Mouse (Mus musculus) heart, embryonic 13.5 days (tissue): ENCODE measurements at regions not wholly inside any gene's neighbourhood (a gene's known extent, or its start where the extent isn't known, plus 50 kb on each side); places are given as distances from the start of the nearest gene placed in this dataset.

Experiments used
- ATAC-seq: fragments of 200-750 bp; cut with Nextera tagmentation; 2 replicates; pipeline ENCODE4 v1.8.0; 2017; ENCODE audit warnings: moderate TSS enrichment; ENCODE audit not compliant: insufficient number of reproducible peaks, low FRiP score, low TSS enrichment; ENCODE audit errors: extremely low read depth
- H3K27ac ChIP-seq: fragments of 300-500 bp; sonication (generic); replicated peaks from 2 replicates; pipeline ENCODE4 v1.5.1; 2015; ENCODE audit warnings: moderate library complexity, mild to moderate bottlenecking, inconsistent platforms
- H3K27me3 ChIP-seq: fragments of 300-500 bp; sonication (generic); replicated peaks from 2 replicates; pipeline ENCODE4 v1.6.1; 2015; ENCODE audit warnings: mild to moderate bottlenecking, inconsistent platforms
- H3K36me3 ChIP-seq: fragments of 300-500 bp; sonication (generic); 2 replicates; pipeline ENCODE4 v1.6.1; 2015; ENCODE audit warnings: mild to moderate bottlenecking, inconsistent platforms
- H3K4me1 ChIP-seq: fragments of 300-500 bp; sonication (generic); 2 replicates; pipeline ENCODE4 v1.6.1; 2015; ENCODE audit warnings: inconsistent platforms
- H3K4me2 ChIP-seq: fragments of 300-500 bp; sonication (generic); 2 replicates; pipeline ENCODE4 v1.6.1; 2015; ENCODE audit warnings: inconsistent platforms, mild to moderate bottlenecking, moderate library complexity
- H3K4me3 ChIP-seq: fragments of 300-500 bp; sonication (generic); 2 replicates; pipeline ENCODE4 v1.5.1; 2015; ENCODE audit warnings: moderate library complexity, mild to moderate bottlenecking, inconsistent platforms
- H3K9ac ChIP-seq: fragments of 300-500 bp; sonication (generic); 2 replicates; pipeline ENCODE4 v1.6.1; 2015; ENCODE audit warnings: inconsistent platforms, mild to moderate bottlenecking, moderate library complexity
- H3K9me3 ChIP-seq: fragments of 300-500 bp; sonication (generic); 2 replicates; pipeline ENCODE4 v1.6.1; 2016; ENCODE audit warnings: inconsistent platforms
- WGBS: fragments of 180-500 bp; shearing (Covaris S2); methylation state at CpG from one replicate; pipeline ENCODE4 v1.1.7; 2015; ENCODE audit warnings: mixed read lengths; 5-methylcytosine and 5-hydroxymethylcytosine counted together

DNA sequence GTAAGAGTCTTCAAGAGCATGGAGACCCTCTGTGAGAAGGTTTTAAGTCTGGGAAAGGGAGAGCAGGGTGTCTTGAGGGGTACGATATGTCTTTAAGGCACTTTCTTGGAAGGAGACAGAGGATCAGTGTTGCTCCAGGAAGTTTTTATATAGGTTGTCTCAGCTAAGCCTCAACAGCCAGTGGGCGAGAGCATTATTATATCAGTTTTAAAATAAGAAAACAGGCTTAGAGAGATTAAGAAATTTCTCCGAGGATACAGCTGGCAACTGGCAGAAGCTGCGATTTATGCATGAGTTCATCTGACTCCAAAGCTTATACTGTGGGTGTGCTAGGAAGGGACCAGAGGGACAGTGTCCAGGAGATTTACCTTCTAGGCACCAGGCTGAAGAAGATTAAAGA, 188.0 kb upstream of the Eif4g2 start:
- no peak overlapping the region for H3K4me2 ChIP-seq
- no peak overlapping the region for H3K4me3 ChIP-seq
- H3K9me3 ChIP-seq: no peaks in the 10 kb centered on the region
- ATAC-seq: no peak
- H3K27me3 ChIP-seq: no peaks in the 10 kb centered on the region
- H3K4me1 ChIP-seq: no peaks in the 10 kb centered on the region
- no peak overlapping the region for H3K27ac ChIP-seq
- 79% methylated on average over 4 of the region's 4 CpGs for WGBS
- no peaks in the 10 kb centered on the region for H3K36me3 ChIP-seq
- H3K9ac ChIP-seq: no peak overlapping the region

DNA sequence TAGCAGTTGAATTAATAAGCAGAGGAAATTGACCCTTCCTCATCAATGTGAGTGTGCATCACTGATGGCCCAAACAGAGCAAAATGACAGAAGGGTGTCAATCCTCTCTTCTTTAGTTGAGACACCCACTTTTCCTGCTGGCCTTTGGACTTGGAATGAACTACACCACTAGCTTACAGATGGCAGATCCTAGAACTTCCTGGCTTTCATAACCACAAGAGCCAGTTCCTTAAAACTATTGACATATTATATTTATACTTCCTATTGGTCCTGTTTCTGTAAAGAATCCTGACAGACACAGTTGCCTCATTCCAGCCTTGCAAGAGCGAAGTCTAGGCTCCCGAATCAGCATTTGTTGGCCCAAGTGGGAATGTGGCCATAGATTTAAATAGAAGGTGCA, 185.4 kb upstream of the Eif4g2 start:
- Histone ChIP-seq H3K36me3 (no peaks in the 10 kb centered on the region), H3K27ac (no peak overlapping the region), H3K4me3 (no peak overlapping the region), H3K4me1 (no peaks in the 10 kb centered on the region), H3K27me3 (no peaks in the 10 kb centered on the region), H3K4me2 (no peak overlapping the region), H3K9ac (no peak overlapping the region), H3K9me3 (no peaks in the 10 kb centered on the region)
- ATAC-seq: no peak
- WGBS: 84% methylated on average over 2 of the region's 2 CpGs

DNA sequence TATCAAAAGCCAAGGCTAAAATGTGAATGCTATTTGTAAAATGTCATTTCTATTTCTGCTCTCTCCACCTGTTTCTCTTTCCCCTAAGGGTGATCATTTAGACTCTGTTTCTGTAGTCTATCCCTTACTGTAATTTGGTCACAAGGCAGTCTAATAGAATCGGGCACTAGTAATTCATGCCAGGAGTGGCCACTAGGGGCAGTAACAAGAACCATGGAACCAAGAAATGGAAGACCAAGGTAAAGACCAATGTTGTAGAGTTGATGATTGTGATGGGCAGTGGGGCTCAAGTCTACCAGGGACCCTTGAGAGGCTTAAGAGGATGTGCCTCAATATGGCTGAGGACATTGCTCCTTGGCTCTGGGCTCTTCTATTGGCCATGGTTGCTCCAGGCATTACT, 180.5 kb upstream of the Eif4g2 start:
- H3K36me3 ChIP-seq: no peaks in the 10 kb centered on the region
- no peaks in the 10 kb centered on the region for H3K9me3 ChIP-seq
- no peaks in the 10 kb centered on the region for H3K4me1 ChIP-seq
- ATAC-seq: no peak
- no peak overlapping the region for H3K4me3 ChIP-seq
- H3K27me3 ChIP-seq: no peaks in the 10 kb centered on the region
- no peak overlapping the region for H3K27ac ChIP-seq
- no peak overlapping the region for H3K4me2 ChIP-seq
- 65% methylated on average over 1 of the region's 1 CpGs for WGBS
- H3K9ac ChIP-seq: no peak overlapping the region

DNA sequence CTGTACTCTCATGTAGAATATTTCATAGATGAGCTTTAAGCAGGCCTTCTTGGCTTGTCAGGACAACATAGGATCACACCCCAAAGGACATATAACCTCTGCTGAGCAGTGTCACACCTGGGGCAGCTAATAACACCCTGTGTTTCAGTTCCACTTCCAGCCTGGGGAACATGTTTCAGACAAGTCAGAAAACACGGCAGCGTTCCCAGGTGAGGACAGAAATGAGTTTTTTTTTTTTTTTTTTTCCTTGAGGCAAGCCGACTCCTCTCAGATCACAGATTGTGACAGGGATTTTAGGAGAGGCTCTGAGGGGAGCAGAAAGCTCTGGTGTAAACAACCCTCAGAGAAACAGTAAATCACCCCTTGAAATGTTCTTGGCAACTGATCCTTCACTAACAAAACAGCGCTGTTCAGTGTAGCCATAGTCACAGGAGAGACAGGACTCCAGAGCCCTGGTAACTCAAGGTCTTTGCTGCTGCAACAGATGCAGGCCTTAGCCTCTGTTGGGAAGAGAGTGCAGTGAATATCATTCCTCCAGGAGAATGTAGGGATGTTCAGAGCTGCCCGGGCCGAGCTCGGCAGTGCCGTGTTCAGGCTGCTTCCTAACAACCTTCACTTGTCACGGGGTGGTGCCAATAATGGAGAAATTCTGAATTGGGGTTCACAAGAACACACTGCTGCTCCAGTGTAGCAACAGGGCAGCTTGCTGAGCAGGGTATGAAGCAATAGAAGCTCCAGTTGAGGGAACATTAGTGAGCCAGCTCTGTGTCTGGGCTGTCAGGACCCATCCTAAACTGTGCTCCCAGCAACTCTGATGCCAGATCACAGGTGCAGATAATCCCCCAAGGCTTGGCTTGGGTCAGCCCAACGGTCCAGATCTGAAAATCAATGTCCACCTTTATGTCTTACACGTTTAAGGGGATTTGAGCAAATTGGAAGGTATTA, 177.1 kb upstream of the Eif4g2 start:
- no peaks in the 10 kb centered on the region for H3K4me1 ChIP-seq
- H3K9ac ChIP-seq: no peak overlapping the region
- WGBS: 80% methylated on average over 11 of the region's 11 CpGs
- H3K27ac ChIP-seq: no peak overlapping the region
- no peaks in the 10 kb centered on the region for H3K9me3 ChIP-seq
- no peaks in the 10 kb centered on the region for H3K36me3 ChIP-seq
- H3K27me3 ChIP-seq: no peaks in the 10 kb centered on the region
- H3K4me2 ChIP-seq: no peak overlapping the region
- ATAC-seq: no peak
- no peak overlapping the region for H3K4me3 ChIP-seq

DNA sequence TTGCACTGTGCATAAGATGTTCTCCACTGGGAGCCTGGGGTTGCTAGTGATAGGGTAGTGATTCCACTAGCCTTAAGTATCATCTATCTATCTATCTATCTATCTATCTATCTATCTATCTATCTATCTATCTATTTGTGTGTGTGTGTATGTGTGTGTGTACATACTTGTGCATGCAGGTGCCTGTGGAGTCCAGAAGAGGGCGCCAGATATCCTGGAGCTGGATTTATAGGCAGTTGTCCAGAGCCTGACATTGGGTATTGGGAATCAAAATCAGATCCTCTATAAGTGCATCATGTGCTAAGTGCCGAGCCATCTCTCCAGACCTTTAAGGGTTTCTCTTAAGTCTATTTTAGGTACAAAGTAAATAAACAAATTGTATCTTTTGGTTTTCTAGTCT, 175.0 kb upstream of the Eif4g2 start:
- H3K36me3 ChIP-seq: no peaks in the 10 kb centered on the region
- no peak overlapping the region for H3K9ac ChIP-seq
- no peak overlapping the region for H3K4me2 ChIP-seq
- H3K4me3 ChIP-seq: no peak overlapping the region
- no peak overlapping the region for H3K27ac ChIP-seq
- no peaks in the 10 kb centered on the region for H3K9me3 ChIP-seq
- ATAC-seq: no peak
- 75% methylated on average over 2 of the region's 2 CpGs for WGBS
- H3K27me3 ChIP-seq: no peaks in the 10 kb centered on the region
- no peaks in the 10 kb centered on the region for H3K4me1 ChIP-seq

DNA sequence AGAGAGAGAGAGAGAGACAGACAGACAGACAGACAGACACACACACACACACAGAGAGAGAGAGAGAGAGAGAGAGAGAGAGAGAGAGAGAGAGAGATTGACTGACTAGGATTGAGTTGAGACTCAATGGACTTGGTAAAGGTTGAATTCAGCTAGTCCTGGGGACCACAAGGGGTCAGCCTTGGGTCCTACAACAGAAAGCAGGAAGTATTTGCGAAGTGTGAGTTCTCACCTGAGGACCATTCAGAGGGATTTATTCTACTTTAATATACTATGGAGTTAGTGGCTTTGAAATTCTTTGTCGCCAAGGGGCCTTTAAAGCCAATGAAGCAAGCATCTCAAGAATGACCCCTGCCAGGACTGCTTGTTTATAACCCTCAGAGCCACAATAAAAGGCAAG, 173.4 kb upstream of the Eif4g2 start:
- Histone ChIP-seq H3K27ac (no peak overlapping the region), H3K4me2 (no peak overlapping the region), H3K4me3 (no peak overlapping the region), H3K4me1 (no peaks in the 10 kb centered on the region), H3K9me3 (no peaks in the 10 kb centered on the region), H3K9ac (no peak overlapping the region), H3K27me3 (no peaks in the 10 kb centered on the region), H3K36me3 (no peaks in the 10 kb centered on the region)
- WGBS: 74% methylated on average over 2 of the region's 2 CpGs
- no peak for ATAC-seq

DNA sequence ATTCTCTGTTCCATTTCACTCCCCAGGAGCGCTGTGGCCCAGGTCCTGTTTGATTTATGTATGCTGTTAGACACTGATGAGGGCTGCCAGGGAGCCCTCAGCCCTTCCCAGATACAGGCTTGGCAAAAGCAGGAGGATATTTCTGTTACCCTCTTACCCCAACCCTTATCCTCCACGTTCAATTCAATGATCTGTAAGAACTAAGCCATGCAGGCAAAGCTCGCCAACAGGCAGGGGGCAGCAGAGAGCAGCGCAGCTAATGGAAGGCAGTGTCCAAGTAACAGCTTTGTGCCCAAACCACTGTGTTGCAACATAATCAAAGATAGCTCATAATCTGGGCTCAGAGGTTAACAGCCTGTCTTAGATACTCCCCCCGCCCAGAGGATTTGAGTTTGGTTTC, 166.8 kb upstream of the Eif4g2 start:
- Histone ChIP-seq H3K9ac (no peak overlapping the region), H3K4me1 (no peaks in the 10 kb centered on the region), H3K27me3 (no peaks in the 10 kb centered on the region), H3K4me3 (no peak overlapping the region), H3K9me3 (no peaks in the 10 kb centered on the region), H3K36me3 (no peaks in the 10 kb centered on the region), H3K4me2 (no peak overlapping the region), H3K27ac (no peak overlapping the region)
- 32% methylated on average over 5 of the region's 5 CpGs for WGBS
- no peak for ATAC-seq

DNA sequence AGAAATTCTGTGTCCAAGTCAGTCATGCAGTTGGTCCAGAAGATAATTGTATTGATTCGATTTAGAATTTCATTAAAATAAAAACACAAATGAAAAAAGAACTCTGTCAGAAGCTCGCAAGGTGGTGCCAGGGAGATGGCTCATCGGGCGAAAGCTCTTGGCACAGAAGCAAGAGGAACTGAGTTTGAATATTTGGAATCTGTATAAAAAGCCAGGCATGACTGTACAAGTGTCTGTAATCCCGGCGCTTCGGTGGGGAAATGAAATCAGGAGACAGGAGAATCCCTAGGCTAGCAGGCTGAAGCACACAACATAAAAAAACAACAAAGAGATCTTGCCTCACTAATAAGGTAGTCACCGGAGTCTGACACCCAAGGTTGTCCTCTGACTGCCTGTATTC, 162.7 kb upstream of the Eif4g2 start:
- Histone ChIP-seq H3K27me3 (no peaks in the 10 kb centered on the region), H3K36me3 (no peaks in the 10 kb centered on the region), H3K27ac (no peak overlapping the region), H3K4me3 (no peak overlapping the region), H3K4me2 (no peak overlapping the region), H3K9ac (no peak overlapping the region), H3K9me3 (no peaks in the 10 kb centered on the region), H3K4me1 (0 out of 2 replicates have a peak, but pooled peaks cover 2% of the 10 kb centered on the region)
- WGBS: 85% methylated on average over 8 of the region's 8 CpGs
- no peak for ATAC-seq

DNA sequence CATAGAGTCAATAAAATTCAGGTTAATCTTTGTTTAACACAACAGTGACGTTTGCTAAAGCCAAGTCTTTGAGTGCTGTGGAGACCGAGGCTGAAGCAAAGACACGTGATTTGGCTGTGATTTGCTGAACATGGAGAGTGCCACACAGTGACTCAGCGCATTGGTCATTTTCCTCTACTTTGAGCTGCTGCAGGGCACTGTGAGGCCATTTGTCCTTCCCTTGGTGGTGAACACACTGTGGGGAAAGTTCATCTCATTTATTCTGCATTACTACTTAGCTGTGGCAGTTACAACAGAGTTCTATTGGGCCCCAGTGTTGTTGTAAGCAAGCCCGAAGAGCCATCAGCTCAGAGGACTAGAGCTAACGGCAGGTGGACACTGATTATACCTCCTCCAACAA, 162.2 kb upstream of the Eif4g2 start:
- ATAC-seq: no peak
- WGBS: 79% methylated on average over 6 of the region's 6 CpGs
- Histone ChIP-seq H3K4me2 (no peak overlapping the region), H3K27ac (no peak overlapping the region), H3K36me3 (no peaks in the 10 kb centered on the region), H3K9ac (no peak overlapping the region), H3K4me3 (no peak overlapping the region), H3K27me3 (no peaks in the 10 kb centered on the region), H3K9me3 (no peaks in the 10 kb centered on the region), H3K4me1 (0 out of 2 replicates have a peak, but pooled peaks cover 5% of the 10 kb centered on the region)

DNA sequence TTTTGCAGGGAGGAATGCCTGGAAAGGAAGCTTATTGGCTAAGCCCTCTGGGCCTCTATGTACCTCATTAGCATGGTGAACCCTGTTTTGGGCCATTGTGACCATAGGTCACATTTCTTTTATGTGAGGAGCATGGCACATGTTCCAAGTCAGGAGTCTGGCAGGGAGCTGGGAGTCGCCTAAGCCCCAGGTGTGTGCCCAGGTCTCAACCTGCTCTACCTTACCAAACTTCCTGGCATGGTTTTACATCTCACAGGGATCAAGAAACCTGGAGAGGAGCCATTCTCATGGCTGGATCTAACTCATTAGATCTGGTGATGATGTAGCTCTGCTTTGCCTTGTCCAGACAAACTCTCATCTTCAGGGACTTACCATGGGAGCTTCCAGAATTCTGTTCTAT, 161.0 kb upstream of the Eif4g2 start:
- Histone ChIP-seq H3K36me3 (no peaks in the 10 kb centered on the region), H3K27me3 (no peaks in the 10 kb centered on the region)

DNA sequence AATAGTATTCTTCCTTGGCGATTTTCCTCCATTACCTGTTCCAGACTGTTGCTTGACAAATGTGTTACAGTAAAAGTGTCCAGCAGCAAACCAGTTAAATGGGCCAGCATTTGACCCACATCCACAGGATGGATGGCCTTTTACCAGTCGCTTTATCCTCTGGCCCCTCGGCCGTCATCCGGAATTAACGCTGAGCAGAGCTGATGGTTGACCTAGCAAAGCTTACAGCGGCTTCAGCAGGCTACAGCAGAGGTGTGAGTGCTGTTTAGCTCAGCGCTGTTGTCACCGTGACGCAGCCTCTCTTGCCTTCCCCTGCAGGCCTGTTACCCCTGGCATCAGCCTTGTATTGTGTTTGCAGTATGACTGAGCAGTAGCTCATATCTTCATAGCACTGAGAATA, 159.8 kb upstream of the Eif4g2 start:
- H3K27me3 ChIP-seq: no peaks in the 10 kb centered on the region
- no peak for ATAC-seq
- H3K4me1 ChIP-seq: 0 out of 2 replicates have a peak, but pooled peaks cover 5% of the 10 kb centered on the region
- no peaks in the 10 kb centered on the region for H3K9me3 ChIP-seq
- no peak overlapping the region for H3K4me3 ChIP-seq
- no peak overlapping the region for H3K27ac ChIP-seq
- WGBS: 44% methylated on average over 10 of the region's 10 CpGs
- no peaks in the 10 kb centered on the region for H3K36me3 ChIP-seq
- H3K4me2 ChIP-seq: no peak overlapping the region
- no peak overlapping the region for H3K9ac ChIP-seq

More for the DNA sequence above, 161.0 kb upstream of the Eif4g2 start:
- 75% methylated on average over 1 of the region's 1 CpGs for WGBS
- Histone ChIP-seq H3K4me3 (no peak overlapping the region), H3K27ac (no peak overlapping the region), H3K4me2 (no peak overlapping the region), H3K9me3 (no peaks in the 10 kb centered on the region), H3K9ac (no peak overlapping the region), H3K4me1 (0 out of 2 replicates have a peak, but pooled peaks cover 5% of the 10 kb centered on the region)
- no peak for ATAC-seq

DNA sequence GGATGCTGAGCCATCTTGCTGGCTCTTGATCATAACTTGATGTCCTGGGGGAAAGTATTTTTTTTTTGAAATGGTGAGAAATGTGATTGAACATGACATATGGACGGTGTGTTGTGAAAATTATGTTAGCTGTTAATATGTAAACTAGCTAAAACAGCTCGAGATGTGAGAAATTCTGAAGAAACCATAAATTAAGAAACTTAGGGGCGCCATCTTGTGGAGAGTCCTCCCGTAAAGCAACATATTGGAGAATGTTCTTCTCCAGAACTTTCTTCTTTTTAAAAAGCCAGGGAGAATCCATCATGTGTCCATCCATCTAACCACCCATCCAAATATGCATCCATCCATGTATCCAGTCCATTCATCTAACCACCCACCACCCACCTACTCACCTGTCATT, 158.7 kb upstream of the Eif4g2 start:
- 50% methylated on average over 4 of the region's 4 CpGs for WGBS
- Histone ChIP-seq H3K36me3 (no peaks in the 10 kb centered on the region), H3K4me3 (no peak overlapping the region), H3K27ac (no peak overlapping the region), H3K27me3 (no peaks in the 10 kb centered on the region), H3K4me1 (0 out of 2 replicates have a peak, but pooled peaks cover 5% of the 10 kb centered on the region), H3K4me2 (no peak overlapping the region), H3K9ac (no peak overlapping the region), H3K9me3 (peaks cover under 1% of the 10 kb centered on the region; the same call in 1 of the 2 replicates)
- no peak for ATAC-seq
